Mouse (Mus musculus) gastrocnemius, adult 18-20 months (tissue): ENCODE results near the gene Unc5cl. TPM values are rescaled to one million over a fixed set of nuclear protein-coding genes. Genes with fewer than 3 reads are reported as not detected.
"Not testable (repeated sequence)": the region's sequence is repeated elsewhere in the genome, so short reads cannot be mapped to it uniquely, and the experiment has no call there.

Source experiments
- DNase-seq: peaks from one replicate; pipeline ENCODE4 v3.0.0; 2021; ENCODE audit warnings: low spot score
- total RNA-seq, 2 experiments: library from RNA; stranded (reverse); gene quantifications; 2 replicates each; pipeline ENCODE4 v1.2.3; 2021

Unc5cl gene
- total RNA-seq, 2 experiments from 2014 or later = not detected

DNA sequence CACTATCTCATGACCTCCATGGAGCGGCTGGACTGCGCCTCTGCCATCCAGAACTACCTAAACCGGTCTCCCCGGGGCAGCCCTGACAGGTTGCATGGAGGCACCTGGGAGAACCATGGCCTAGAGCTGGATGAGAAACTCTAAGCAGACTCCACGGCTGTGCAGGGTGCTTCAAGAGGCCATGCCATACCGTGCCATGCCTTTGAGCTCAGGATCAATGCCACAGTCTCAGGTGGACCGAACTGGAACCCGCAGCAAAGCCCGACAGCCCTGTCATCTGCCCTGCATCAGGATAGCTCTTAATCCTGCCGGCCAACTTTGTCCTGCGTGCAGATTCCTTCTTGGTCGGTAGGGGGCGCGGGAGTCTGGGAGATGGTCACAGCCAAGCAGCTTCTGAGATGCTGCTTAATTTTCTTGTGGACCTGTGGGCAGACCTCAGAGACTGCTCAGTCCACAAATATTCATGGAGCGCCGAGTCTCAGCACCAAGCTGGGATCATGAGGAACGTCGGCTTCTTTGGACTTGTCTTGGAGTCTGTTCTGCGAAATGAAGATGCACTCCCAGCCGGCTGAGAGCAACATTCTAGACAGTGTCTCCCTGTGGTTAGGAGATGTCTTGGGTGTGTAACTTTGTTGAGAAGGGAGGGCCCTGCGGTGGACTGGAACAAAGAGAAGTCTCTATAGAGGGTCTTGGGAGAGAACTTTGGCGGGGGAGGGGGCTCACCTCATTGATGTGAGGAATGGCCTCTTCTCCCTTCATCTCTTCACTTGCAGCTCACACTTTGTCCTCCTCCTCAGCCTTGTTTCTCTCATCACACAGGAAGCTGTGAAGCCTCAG, 12.9 kb downstream of the Unc5cl start:
- DNase-seq = peak; percentile 81

DNA sequence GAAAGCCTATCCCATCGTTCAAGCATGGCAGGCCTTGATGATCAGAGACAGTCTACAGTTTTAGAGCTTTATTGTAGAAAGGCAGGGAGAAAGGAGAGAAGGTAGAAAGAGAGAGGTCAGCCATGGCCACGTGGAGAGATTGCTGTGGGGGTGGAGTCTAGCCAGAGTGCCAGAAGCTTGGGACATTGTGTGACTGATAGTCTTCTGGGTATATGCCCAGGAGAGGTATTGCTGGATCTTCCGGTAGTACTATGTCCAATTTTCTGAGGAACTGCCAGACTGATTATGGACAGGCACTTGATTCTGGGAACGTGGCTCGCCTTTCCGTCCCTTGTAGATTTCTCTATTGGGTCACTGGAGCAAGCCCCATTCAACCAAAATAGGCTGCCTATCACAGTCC, 19.6 kb downstream of the Unc5cl start:
- not testable (repeated sequence) for DNase-seq

DNA sequence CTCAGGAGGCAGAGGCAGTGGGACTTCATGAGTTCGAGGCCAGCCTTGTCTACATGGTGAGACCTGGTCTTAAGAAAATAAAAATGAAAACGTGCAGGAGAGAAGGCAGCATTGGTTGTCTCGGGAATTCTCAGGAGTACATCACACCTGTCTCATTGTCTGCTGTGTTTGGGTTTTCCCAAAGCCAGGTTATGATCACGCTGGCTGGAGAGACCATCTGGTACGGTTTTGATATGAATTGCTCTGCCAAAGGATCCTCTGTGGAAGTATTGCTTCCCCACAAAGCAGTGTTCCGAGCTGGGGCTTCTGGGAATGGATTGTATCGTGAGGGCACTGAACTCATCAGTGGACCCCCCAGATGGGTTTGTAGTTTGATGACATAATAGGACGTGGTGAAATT, 20.7 kb downstream of the Unc5cl start:
- no peak for DNase-seq

DNA sequence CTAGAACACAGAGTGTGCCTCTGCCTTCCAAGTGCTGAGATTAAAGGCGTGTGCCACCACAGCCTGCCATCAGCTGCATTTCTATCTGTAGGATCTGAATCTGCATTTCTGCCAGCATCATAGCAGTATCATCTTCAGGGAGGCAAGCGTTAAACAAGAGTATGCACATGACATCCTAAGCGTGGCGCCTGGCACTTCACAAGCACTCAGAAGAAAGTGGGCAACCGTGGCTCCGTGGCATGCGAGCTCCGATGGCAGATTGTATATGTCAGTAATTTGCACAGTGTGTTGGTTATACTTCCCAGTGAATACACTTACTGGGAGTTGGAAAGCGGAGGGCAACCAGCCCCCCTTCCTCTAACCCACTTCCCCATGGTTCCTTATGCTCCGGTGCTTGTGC, 25.3 kb downstream of the Unc5cl start:
- DNase-seq = no peak

DNA sequence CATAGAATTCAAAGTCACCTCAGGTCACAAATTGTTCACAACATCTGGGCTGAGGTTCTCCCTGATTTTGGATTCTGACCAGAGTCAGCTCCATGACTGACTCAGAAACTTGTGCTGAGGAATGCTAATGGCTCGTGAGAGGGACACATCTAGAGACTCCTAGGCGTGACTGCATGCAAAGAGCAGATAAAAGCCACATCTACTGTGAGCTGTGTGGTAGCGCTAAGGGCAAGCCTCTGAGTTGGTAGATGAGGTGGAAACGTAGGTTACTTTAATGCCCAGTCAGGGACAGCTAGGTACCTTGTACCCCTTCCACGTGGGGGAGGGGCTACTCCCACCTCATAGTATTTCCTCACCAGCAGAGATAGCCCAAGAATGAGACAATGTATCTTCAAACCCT, 29.1 kb downstream of the Unc5cl start:
- DNase-seq = no peak

DNA sequence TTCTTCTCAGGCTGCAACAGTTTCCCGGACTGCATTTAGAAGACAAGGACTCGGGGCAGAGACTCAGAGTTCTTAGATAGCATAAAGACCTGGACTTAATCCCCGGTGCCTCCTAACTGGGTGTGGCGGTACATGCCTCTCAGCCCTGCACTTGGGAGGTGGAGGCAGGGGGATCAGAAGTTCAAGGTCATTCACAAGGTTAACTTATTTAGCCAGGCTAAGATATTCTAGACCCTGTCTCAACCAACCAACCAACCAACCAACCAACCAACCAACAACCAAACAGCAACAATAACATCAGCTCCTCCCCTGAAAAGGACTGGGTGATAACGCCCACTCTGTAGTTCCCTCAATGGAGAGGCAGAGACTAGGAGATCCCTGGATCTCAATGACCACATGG, 29.5 kb downstream of the Unc5cl start:
- no peak for DNase-seq

DNA sequence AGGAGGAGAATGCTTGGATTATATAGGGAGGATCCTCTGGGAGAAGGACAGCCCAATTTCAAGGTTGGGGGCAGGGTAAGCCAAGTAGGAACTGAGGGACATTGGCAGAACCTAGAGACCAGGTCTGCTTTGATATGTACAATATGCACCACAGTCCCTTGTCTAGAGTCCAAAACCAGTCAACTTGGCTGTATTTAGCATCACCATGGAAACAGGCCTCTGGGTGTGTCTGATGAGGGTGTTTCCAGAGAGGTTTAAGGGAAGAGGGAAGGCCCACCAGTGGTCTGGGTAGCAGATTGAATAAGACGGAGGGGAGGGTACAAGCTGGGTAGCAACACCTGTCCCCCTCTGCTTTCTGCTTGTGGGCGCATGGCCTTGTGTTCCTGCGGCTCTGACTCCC, 34.8 kb downstream of the Unc5cl start:
- DNase-seq = no peak

DNA sequence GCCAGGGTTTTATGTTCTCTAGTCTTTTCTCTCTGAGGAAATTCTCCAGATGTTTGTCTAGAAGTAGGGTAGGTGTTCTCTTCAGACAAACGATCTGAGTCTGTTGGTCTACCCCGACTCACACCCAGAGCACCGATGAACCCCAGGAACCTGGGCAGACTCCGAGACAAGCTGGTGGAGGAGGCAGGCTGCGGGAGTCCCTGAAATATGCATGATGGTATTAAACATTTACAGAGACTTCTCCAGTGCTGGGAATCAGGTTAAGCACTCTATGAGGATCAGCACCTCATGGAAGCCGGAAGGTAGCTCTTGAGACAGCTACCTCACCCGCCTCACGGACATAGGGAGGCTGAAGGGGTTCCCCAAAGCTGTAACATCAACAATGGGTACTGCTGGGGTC, 37.9 kb downstream of the Unc5cl start:
- DNase-seq = no peak

DNA sequence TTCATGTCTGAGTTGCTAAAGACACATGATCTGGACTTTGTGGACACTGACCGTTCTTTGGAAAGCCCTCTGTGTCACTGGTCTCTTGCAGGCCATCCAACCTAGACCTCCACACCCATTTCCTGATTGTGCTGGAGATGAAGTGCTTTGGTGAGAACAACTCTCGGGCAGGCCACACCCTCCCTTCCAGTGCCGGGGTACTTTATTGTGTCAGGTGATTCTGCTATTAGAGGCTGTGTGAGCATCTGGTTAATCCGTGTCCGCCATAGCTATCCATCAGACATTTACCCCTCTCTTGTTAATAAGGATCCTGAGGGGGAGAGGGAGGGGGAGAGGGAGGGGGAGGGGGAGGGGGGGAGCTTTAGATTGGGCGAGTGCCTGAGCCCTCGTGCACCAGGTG, 38.9 kb downstream of the Unc5cl start:
- no peak for DNase-seq

DNA sequence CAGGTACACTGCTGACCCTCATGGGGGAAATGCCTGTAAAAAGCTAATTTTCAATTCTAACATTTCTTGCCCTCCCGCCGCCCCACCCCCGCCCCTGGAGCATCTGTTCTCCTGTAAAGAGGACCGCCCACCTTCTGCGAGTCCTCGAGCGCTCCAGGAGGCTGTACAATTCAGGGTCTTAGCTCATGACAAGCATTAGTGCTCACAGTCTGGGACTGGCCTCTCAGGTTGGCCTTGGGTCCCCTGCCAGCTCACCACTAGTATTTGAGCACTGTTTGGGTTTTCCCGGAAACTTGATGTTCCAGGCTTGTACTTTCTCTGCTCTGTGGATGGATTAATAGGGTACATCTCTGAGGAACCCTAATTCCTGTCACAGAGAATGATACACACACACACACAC, 39.3 kb downstream of the Unc5cl start:
- DNase-seq = no peak

DNA sequence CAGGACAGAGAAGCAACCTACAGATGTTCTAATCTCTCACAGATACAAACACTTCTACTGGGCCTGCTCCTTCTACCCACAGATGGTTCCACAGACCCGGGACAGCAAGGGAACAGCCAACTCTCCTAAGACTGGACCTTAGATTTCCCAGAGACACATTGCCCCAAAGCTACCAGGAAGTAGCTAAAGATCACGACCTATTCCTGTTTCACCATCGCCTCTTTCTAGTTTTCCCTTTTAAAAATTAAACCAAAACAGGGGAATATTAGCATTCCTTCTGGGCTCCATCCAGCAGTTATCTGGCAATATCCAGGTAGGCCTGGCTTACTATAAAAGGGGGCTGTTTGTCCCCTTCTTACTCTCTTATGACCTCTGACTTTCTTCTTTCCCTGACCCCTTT, 43.3 kb downstream of the Unc5cl start:
- DNase-seq = no peak

DNA sequence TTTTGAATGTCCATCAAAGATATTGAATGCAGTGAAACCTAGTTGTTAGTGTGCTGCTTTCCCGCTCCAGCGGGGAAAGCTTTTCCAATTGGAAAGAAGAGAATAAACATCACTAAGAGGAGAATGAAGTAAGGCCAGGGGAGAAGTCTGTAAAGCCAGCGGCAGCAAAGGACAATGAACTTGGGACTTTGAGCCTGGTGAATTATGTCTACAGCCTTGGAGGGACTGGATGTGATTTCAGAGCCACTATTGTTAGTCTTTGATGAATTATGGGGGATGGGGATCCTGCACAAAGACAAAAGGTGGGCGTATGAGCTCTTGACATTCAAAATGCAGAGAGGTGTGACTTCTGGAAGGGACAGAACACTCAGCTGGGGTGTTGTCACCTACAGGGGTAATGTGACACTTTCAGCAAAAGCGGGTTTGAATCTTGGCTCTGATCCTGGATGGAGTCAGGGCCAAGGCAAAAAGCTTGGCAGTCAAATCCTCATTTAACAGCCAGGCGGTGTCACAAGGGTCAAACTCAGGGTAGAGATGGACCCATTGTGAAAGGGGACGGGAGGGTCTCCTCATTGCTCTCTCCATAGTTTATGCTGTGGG, 46.2 kb downstream of the Unc5cl start:
- peak; percentile 1 for DNase-seq

DNA sequence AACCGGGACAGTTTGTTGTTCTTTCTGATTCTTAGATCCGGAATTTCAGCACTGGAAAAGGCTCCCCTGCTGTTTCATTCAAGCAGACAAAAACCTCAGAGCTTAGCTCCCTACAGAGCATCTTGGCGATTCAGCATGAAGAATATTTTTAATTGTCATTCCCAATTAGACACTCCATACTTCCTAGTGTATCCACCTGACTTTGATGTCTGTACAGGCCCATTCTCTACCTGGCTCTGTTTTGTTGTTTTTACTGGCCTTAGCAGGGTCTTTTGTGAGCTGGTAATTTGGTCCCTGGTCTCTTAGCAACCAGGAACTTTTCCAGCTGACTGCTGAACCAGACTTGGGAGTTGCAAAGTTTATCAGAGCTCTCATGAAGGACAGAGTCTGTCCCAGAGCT, 50.3 kb downstream of the Unc5cl start:
- DNase-seq = no peak

DNA sequence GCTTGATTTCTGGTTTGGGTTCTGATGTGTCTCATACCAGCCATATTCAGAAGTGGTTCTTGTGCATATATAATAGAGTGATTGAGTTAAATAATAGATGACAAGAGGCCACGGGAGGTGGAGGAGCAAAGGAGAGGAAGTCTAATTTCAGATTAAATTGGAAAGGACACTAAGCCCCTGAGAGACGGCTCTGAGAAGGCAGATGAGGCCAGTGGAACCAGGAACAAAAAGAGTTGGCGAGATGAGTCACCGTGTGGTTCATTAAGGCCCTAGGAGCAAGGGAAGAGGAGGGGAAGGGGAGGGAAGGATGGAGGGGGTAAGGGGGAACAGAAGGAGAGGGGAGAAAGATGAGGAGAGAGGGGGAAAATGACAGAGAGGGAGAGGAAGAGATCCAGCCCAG, 52.3 kb downstream of the Unc5cl start:
- DNase-seq = no peak

DNA sequence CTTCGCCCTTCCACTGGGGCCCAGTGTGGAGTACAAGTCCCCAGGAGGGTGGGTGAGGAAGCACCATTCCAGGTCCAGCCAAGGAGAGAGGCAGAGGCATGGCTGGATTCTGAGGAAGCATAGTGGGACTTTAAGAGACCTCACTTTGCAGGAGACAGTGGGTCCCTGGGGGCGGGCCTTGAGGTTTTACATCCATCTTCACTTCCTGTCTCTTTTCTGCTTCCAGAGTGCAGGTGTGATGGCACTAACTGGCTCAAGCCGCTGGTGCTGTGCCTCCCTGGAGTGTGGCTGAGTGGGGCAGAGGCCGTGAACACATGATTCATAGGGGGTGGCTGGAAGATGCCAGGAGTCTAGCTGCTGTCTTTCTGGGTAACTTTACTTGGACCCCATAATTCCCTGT, 54.9 kb downstream of the Unc5cl start:
- no peak for DNase-seq

DNA sequence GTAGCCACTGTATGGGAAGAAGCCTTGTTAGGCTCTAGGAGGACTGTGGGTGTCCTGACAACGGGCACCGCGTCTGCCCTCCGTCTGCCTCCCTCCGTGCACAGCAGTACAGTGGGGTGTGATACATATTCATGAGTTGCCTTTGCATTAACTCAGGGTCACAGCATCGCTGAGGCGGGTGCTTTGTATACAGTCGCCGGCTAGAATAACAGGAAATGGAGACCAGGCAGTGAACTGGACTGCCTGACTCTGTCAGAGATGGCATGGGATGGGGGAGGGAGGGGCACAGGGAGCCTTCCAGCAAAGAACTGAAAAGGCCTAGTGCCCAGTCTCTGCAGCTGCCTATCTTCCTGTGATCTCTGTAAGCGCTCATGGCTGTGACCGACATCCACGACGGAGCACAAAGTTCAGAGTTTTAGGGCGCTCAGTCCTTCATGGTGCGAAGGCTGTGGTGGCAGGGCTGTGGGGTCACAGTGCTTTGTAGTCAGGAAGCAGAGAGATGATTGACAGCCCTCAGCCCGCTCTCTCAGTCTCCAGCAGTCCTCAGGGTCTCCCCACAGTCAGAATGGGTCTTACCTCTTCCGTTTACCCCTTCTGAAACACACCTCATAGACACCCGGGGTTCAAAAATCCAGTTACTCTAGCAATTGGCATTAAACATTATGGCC, 58.0 kb downstream of the Unc5cl start:
- DNase-seq = no peak

DNA sequence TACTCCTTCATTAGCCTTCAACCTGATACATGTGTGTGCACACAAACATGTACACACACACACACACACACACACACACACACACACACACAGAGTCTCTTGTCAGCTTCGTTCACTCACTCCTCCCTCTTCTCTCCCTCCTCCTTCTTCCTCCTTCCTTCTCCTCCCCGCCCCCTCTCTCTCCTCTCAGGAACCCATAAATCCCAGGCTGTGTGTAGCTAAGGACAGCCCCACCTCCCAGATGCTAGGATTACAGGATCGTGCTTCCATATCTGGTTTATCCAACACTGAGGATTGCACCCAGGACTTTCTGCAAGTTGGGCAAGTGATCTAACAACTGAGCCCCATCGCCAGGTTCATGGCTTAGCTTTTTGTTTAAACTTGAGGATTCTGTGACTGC, 59.9 kb downstream of the Unc5cl start:
- DNase-seq = no peak

DNA sequence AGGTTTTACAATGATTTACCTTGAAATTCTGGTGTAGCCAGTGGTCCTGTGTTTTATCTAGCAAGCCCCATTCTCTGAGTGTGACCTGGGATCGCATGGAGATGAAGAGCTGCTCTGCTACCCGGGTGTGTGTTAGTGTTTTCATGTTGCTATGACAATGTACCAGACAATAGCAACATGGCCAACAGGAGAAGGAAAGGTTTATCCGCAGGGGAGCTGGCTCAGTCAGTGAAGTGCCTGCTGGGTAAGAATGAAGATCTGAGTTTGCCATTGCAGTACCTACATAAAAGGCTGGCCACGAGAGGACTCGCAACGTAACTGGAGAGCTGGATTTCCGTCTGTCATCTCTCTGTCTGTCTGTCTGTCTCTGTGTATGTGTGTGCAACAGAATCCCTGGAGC, 64.3 kb downstream of the Unc5cl start:
- DNase-seq = no peak

DNA sequence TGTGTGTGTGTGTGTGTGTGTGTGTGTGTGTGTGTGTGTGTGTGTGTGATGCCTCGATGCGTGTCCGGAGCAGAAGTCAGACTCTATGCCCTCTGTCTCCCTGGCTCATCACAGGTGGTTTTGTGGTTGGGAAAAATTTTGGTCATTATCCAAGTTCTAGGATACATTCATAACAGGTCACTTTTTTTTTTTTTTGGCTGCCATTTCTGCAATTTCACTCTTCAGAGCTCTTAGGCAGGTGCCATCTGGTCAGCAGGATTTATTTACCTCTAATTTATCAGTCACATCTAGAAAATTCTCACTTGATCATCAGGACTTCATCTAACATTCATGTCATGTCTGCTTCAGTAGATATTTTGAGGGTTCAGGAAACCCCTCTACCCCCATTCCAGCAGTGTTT, 65.7 kb downstream of the Unc5cl start:
- no peak for DNase-seq

DNA sequence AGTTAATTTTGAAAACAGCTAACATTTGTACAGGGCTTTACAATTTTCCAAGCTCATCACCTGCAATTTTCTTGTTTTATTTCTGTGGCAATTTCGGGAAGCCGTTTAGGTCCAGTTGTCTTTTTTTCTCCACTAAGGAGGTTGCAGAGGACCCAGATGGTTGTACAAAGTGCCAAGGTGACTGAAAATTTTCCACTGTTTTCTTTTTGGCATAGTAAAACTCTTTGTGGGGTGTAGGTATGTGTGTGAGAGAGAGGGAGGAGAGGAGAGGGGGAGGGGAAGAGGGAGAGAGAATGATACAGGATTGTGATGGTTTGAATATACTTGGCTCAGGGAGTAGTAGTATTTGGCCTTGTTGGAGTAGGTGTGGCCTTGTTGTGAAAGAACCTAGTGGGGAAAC, 68.4 kb downstream of the Unc5cl start:
- DNase-seq = no peak

DNA sequence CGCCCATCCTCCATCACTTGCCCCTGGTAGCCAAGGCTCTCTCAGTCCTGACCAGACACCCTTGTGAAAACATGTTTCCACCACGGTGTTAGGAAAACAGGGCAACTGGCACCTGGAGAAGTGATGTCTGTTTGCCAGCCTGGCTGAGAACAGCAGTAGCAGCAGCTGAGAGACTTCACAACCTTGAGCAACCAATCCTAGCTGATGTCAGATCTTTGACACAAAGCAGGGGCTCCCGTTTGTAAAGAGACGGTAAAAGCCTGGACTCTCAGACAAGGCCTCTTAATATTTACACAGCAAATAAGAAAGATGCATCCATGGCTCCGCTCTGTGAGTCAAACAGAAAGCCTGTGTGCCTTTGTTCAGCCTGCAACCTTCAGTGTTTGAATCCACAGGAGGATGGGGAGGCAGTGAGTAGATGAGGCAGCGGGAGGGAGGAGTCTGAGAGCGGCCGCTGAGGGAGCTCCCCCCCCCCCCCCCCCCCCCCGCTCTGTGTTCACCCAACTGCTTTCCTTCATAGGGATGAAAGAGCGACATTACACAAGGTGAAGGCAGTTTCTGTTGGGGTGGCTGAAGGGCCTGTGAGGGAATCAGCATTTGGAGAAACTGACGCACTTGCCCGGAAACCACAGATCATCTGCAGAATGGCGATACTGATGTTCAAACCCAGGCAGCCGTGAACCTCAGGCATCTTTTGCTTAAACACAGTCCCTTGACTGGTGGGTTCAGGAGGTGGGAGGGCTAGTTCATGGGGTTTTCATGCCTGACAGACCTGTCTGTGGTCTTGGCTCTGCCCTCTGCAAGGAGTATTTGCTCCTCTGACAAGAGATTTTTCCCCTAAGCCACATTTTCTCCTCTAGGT, 79.4 kb downstream of the Unc5cl start:
- DNase-seq = no peak

DNA sequence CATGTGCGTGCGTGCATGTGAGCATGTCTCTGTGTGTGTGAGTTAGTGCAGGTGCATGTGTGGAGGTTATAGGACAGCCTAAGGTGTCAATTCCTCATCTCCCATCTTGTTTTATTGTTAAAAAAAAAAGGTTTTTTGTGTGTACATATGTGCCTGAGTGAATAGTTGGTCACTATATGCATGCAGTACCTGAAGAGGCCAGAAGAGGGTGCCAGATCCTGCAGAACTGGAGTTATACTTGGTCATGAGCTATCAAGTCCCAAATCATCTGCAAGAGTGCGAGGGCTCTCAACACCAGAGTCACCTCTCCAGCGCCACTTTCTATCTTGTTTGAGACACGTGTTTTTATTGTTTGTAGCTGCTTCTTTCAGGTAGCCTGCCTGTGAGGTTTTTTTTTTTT, 83.6 kb downstream of the Unc5cl start:
- DNase-seq = no peak
